ENCODE assay signal across 7 mouse cellular contexts in the genomic region with DNA sequence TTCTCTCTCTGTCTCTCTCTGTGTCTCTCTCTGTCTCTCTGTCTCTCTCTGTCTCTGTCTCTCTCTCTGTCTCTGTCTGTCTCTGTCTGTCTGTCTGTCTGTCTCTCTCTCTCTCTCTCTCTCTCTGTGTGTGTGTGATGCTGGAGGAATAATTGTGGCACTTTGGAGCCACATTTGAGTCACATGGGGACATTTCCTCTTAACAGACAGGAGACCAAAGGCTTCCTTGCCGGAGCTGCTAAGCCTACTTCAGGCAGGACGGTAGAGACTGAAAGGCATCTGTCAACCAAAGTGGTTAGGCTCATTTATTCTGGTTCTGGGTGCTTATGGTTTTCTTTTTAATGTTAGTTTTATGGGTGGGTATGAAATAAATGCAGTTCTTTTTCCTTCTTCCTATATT.
A peak's percentile ranks its signal among the peaks of the same experiment; 100 is the strongest.
DNase-seq lines count a peak whose midpoint lies in the region; ATAC-seq and TF ChIP-seq lines count a peak whose summit lies in the region.
"Not testable (repeated sequence)": the region's sequence is repeated elsewhere in the genome, so short reads cannot be mapped to it uniquely, and the experiment has no call there.

No protein-coding gene starts in this region.

- DNase-seq in cerebellum, adult 2 months; forebrain, embryonic 14.5 days (ENCODE audit: low spot score); hindbrain, embryonic 10.5 days (ENCODE audit: low spot score); midbrain, embryonic 10.5 days (ENCODE audit: low spot score): not testable (repeated sequence)

- H3K27me3 ChIP-seq in cerebellum, adult 2 months (ENCODE audit: control insufficient read depth, insufficient read depth, low read length); forebrain, embryonic 14.5 days (replicated peaks; ENCODE audit: control insufficient read depth, insufficient read depth, low read length); hindbrain, embryonic 10.5 days (ENCODE audit: insufficient read depth, poor library complexity, severe bottlenecking); kidney, embryonic 14.5 days (ENCODE audit: control insufficient read depth, insufficient read depth, low read length); liver, embryonic 12.5 days (replicated peaks); midbrain, embryonic 10.5 days (ENCODE audit: low read depth, poor library complexity, severe bottlenecking); neural tube, embryonic 15.5 days (replicated peaks): not testable (repeated sequence)

- peak overlapping the region; percentile 75 for H3K4me2 ChIP-seq in forebrain, embryonic 14.5 days (ENCODE audit: low read length)
- peak overlapping the region; percentile 76 for H3K4me2 ChIP-seq in kidney, embryonic 14.5 days (replicated peaks; ENCODE audit: low read depth, low read length)
- H3K4me2 ChIP-seq in liver, embryonic 12.5 days = peak overlapping the region; percentile 79
- peak overlapping the region; percentile 60 for H3K4me2 ChIP-seq in neural tube, embryonic 15.5 days

- not testable (repeated sequence) for H3K4me1 ChIP-seq in cerebellum, adult 2 months (ENCODE audit: control insufficient read depth, insufficient read depth, low read length)
- H3K4me1 ChIP-seq in forebrain, embryonic 14.5 days (ENCODE audit: control insufficient read depth, insufficient read depth, low read length) = peaks cover 48% of the 10 kb centered on the region
- peaks cover 79% of the 10 kb centered on the region for H3K4me1 ChIP-seq in hindbrain, embryonic 10.5 days (replicated peaks)
- H3K4me1 ChIP-seq in kidney, embryonic 14.5 days (ENCODE audit: control insufficient read depth, insufficient read depth, low read length) = peaks cover 63% of the 10 kb centered on the region
- peaks cover 82% of the 10 kb centered on the region for H3K4me1 ChIP-seq in liver, embryonic 12.5 days
- peaks cover 88% of the 10 kb centered on the region for H3K4me1 ChIP-seq in midbrain, embryonic 10.5 days
- H3K4me1 ChIP-seq in neural tube, embryonic 15.5 days = peaks cover 73% of the 10 kb centered on the region

- not testable (repeated sequence) for ATAC-seq in forebrain, embryonic 14.5 days; kidney, embryonic 14.5 days (ENCODE audit: low FRiP score, low TSS enrichment); liver, embryonic 12.5 days; neural tube, embryonic 15.5 days (ENCODE audit: low FRiP score)

- 50% methylated on average over 2 of the region's 2 CpGs for WGBS in cerebellum, adult 2 months
- WGBS in forebrain, embryonic 14.5 days = 0% methylated on average over 2 of the region's 2 CpGs
- 18% methylated on average over 2 of the region's 2 CpGs for WGBS in hindbrain, embryonic 10.5 days
- 4% methylated on average over 2 of the region's 2 CpGs for WGBS in kidney, embryonic 14.5 days
- 2% methylated on average over 2 of the region's 2 CpGs for WGBS in liver, embryonic 12.5 days (ENCODE audit: insufficient replicate concordance)
- 22% methylated on average over 2 of the region's 2 CpGs for WGBS in midbrain, embryonic 10.5 days
- 23% methylated on average over 2 of the region's 2 CpGs for WGBS in neural tube, embryonic 15.5 days

- not testable (repeated sequence) for H3K36me3 ChIP-seq in forebrain, embryonic 14.5 days (ENCODE audit: control insufficient read depth, insufficient read depth, low read length); kidney, embryonic 14.5 days (ENCODE audit: control insufficient read depth, insufficient read depth, low read length); neural tube, embryonic 15.5 days
- H3K36me3 ChIP-seq in hindbrain, embryonic 10.5 days = peaks cover 45% of the 10 kb centered on the region
- peaks cover 24% of the 10 kb centered on the region for H3K36me3 ChIP-seq in liver, embryonic 12.5 days
- peaks cover 39% of the 10 kb centered on the region for H3K36me3 ChIP-seq in midbrain, embryonic 10.5 days

- TF ChIP-seq CTCF in cerebellum, adult 2 months (IDR thresholded peaks at IDR 0.05; ENCODE audit: borderline replicate concordance, insufficient read depth, low read depth, low read length) = not testable (repeated sequence)

- H3K9ac ChIP-seq in forebrain, embryonic 14.5 days (ENCODE audit: low read length) = peak overlapping the region; percentile 75
- peak overlapping the region; percentile 74 for H3K9ac ChIP-seq in kidney, embryonic 14.5 days (ENCODE audit: low read depth, low read length)
- peak overlapping the region; percentile 88 for H3K9ac ChIP-seq in liver, embryonic 12.5 days
- H3K9ac ChIP-seq in neural tube, embryonic 15.5 days (replicated peaks) = not testable (repeated sequence)

- peak overlapping the region; percentile 68 for H3K4me3 ChIP-seq in cerebellum, adult 2 months (replicated peaks; ENCODE audit: insufficient read depth, low read depth, low read length)
- peak overlapping the region; percentile 42 for H3K4me3 ChIP-seq in forebrain, embryonic 14.5 days (ENCODE audit: low read depth, low read length)
- H3K4me3 ChIP-seq in hindbrain, embryonic 10.5 days = peak overlapping the region; percentile 56
- peak overlapping the region; percentile 62 for H3K4me3 ChIP-seq in kidney, embryonic 14.5 days (ENCODE audit: low read length)
- H3K4me3 ChIP-seq in liver, embryonic 12.5 days = peak overlapping the region; percentile 75
- H3K4me3 ChIP-seq in midbrain, embryonic 10.5 days = peak overlapping the region; percentile 59
- H3K4me3 ChIP-seq in neural tube, embryonic 15.5 days (replicated peaks) = peak overlapping the region; percentile 42

- TF ChIP-seq POLR2A in cerebellum, adult 2 months (IDR thresholded peaks at IDR 0.05; ENCODE audit: borderline replicate concordance, insufficient read depth, low read length) = not testable (repeated sequence)

- not testable (repeated sequence) for H3K9me3 ChIP-seq in forebrain, embryonic 14.5 days (replicated peaks; ENCODE audit: control insufficient read depth, low read length); hindbrain, embryonic 10.5 days; kidney, embryonic 14.5 days (ENCODE audit: control insufficient read depth, low read length); liver, embryonic 12.5 days (replicated peaks); midbrain, embryonic 10.5 days (replicated peaks); neural tube, embryonic 15.5 days (replicated peaks)

- H3K27ac ChIP-seq in cerebellum, adult 2 months (ENCODE audit: insufficient read depth, low read length); forebrain, embryonic 14.5 days (ENCODE audit: low read depth, low read length): not testable (repeated sequence)
- H3K27ac ChIP-seq in hindbrain, embryonic 10.5 days = peak overlapping the region; percentile 93
- peak overlapping the region; percentile 86; the same call in 1 of the 2 replicates for H3K27ac ChIP-seq in kidney, embryonic 14.5 days (ENCODE audit: low read depth, low read length)
- peak overlapping the region; percentile 100 for H3K27ac ChIP-seq in liver, embryonic 12.5 days
- peak overlapping the region; percentile 93 for H3K27ac ChIP-seq in midbrain, embryonic 10.5 days (replicated peaks)
- H3K27ac ChIP-seq in neural tube, embryonic 15.5 days (replicated peaks) = peak overlapping the region; percentile 30; the same call in 1 of the 2 replicates
